In genomic region chr11:78869205-78869604, GRCm38 (mm10) we compare ENCODE assay signal across 11 mouse cellular contexts. TPM values are rescaled to one million over a fixed set of nuclear protein-coding genes. Genes with fewer than 3 reads are reported as not detected.
DNase-seq lines count a peak whose midpoint lies in the region; ATAC-seq and TF ChIP-seq lines count a peak whose summit lies in the region.
"Not testable (repeated sequence)": the region's sequence is repeated elsewhere in the genome, so short reads cannot be mapped to it uniquely, and the experiment has no call there.
"Had no signal": no experiment of that assay in that cellular context is flagged by ENCODE, and none has a peak within 500 bp of the region (broad histone marks: within the 10 kb centered on the region; RNA-seq: fewer than 3 reads in every experiment).

No protein-coding gene starts in this region.

- not testable (repeated sequence) for H3K9ac ChIP-seq in CH12.LX (ENCODE audit: insufficient read depth, low read depth); MEL (ENCODE audit: control insufficient read depth, low read depth, low read length, poor library complexity, severe bottlenecking); heart, adult 2 months (ENCODE audit: low read depth, low read length); liver, embryonic 14.5 days (replicated peaks); midbrain, embryonic 11.5 days (ENCODE audit: low read length)

- TF ChIP-seq CTCF in CH12.LX (conservative IDR thresholded peaks at IDR 0.05 in 1 of 2, IDR thresholded peaks at IDR 0.05 in 1 of 2; ENCODE audit: low read depth in 2 of 2, low read length in 2 of 2) (peak in 1 of 2 experiments; percentile 36; a peak in 2 of 4 replicates), MEL (IDR thresholded peaks at IDR 0.05 in 2 of 3, conservative IDR thresholded peaks at IDR 0.05 in 1 of 3; ENCODE audit: control insufficient read depth in 1 of 3, insufficient read depth in 1 of 3, low read depth in 2 of 3, low read length in 3 of 3, poor library complexity in 1 of 3, severe bottlenecking in 1 of 3) (peak in 2 of 3 experiments; percentile 28 to 35; a peak in 3 of 6 replicates)
- peak; percentile 18 for TF ChIP-seq CTCF in heart, adult 2 months (IDR thresholded peaks at IDR 0.05)
- peak; percentile 50 for TF ChIP-seq CTCF in layer of hippocampus, adult 2 months (conservative IDR thresholded peaks at IDR 0.05)
- peak; percentile 17; the same call in 1 of the 2 replicates for TF ChIP-seq CTCF in liver, embryonic 14.5 days (IDR thresholded peaks at IDR 0.05; ENCODE audit: low read depth)

- not testable (repeated sequence) for H3K4me2 ChIP-seq in CH12.LX (ENCODE audit: insufficient read depth, low read depth, poor library complexity, severe bottlenecking); liver, embryonic 14.5 days (ENCODE audit: low read depth); midbrain, embryonic 11.5 days

- not testable (repeated sequence) for H3K79me2 ChIP-seq in CH12.LX (replicated peaks; ENCODE audit: control insufficient read depth, extremely low read depth, insufficient read depth, poor library complexity, severe bottlenecking); MEL (ENCODE audit: control insufficient read depth, insufficient read depth, low read length, poor library complexity); heart, adult 2 months (replicated peaks; ENCODE audit: control insufficient read depth, insufficient read depth, low read length)

- not testable (repeated sequence) for ATAC-seq in liver, embryonic 14.5 days (ENCODE audit: insufficient read depth); midbrain, embryonic 11.5 days (ENCODE audit: low FRiP score)

- H3K9me3 ChIP-seq in CH12.LX (replicated peaks; ENCODE audit: low read length); MEL (replicated peaks; ENCODE audit: insufficient read depth, low read length); liver, embryonic 14.5 days (ENCODE audit: control insufficient read depth, low read length); midbrain, embryonic 11.5 days (ENCODE audit: control insufficient read depth, low read length): not testable (repeated sequence)

- not testable (repeated sequence) for H3K27ac ChIP-seq in CH12.LX (ENCODE audit: insufficient read depth, low read depth); MEL (ENCODE audit: control insufficient read depth, low read depth, low read length); heart, adult 2 months; layer of hippocampus, adult 2 months; liver, embryonic 14.5 days; midbrain, embryonic 11.5 days (ENCODE audit: low read depth, low read length)

- TF ChIP-seq POLR2A in CH12.LX (IDR thresholded peaks at IDR 0.05; ENCODE audit: low read depth, low read length); MEL (IDR thresholded peaks at IDR 0.05; ENCODE audit: control insufficient read depth in 1 of 2, insufficient read depth in 1 of 2, low read depth in 1 of 2, low read length in 2 of 2, poor library complexity in 1 of 2); heart, adult 2 months (IDR thresholded peaks at IDR 0.05; ENCODE audit: insufficient read depth, low read depth, low read length): not testable (repeated sequence)

- intact Hi-C loops in heart, adult 2 months (cut with DNase I) = not testable (repeated sequence)

- not testable (repeated sequence) for TF ChIP-seq EP300 in CH12.LX (IDR thresholded peaks at IDR 0.05; ENCODE audit: low read length); MEL (IDR thresholded peaks at IDR 0.05; ENCODE audit: low read depth in 1 of 2, low read length in 2 of 2); heart, adult 2 months (IDR thresholded peaks at IDR 0.05; ENCODE audit: insufficient read depth, low read depth, low read length); liver, embryonic 14.5 days (IDR thresholded peaks at IDR 0.05; ENCODE audit: low read depth)

- in situ Hi-C loops in CH12.LX (cut with MboI; ENCODE audit: low pct_ligation_motif_present, low pct_unique_long_range_greater_than_20kb, low sequenced_read_pairs) = not testable (repeated sequence)

- 95% methylated on average over 8 of the region's 8 CpGs for WGBS in heart, adult 2 months
- WGBS in liver, embryonic 14.5 days (ENCODE audit: insufficient replicate concordance) = 82% methylated on average over 8 of the region's 8 CpGs
- WGBS in midbrain, embryonic 11.5 days = 94% methylated on average over 8 of the region's 8 CpGs

- peaks cover 3 to 13% of the 10 kb centered on the region in 2 experiments; a peak in 2 of 4 replicates for H3K4me1 ChIP-seq in CH12.LX (ENCODE audit: control insufficient read depth in 1 of 2, insufficient read depth in 2 of 2)
- not testable (repeated sequence) for H3K4me1 ChIP-seq in MEL (ENCODE audit: control insufficient read depth in 1 of 2, insufficient read depth in 2 of 2, low read length in 2 of 2); heart, adult 2 months (ENCODE audit: control insufficient read depth, insufficient read depth, low read length); liver, embryonic 14.5 days (replicated peaks; ENCODE audit: control insufficient read depth in 2 of 2, insufficient read depth in 2 of 2, low read length in 1 of 2); midbrain, embryonic 11.5 days (ENCODE audit: control insufficient read depth, insufficient read depth, low read length)

- not testable (repeated sequence) for H3K27me3 ChIP-seq in CH12.LX (replicated peaks); MEL (ENCODE audit: control insufficient read depth in 1 of 2, insufficient read depth in 2 of 2, low read length in 2 of 2); heart, adult 2 months (ENCODE audit: control insufficient read depth, insufficient read depth, low read length); liver, embryonic 14.5 days (ENCODE audit: control insufficient read depth, insufficient read depth, low read length); midbrain, embryonic 11.5 days (ENCODE audit: control insufficient read depth, insufficient read depth, low read length)

- H3K36me3 ChIP-seq in CH12.LX (replicated peaks in 1 of 2; ENCODE audit: control insufficient read depth in 1 of 2, insufficient read depth in 1 of 2, low read length in 1 of 2); MEL (ENCODE audit: control insufficient read depth in 1 of 2, insufficient read depth in 2 of 2, low read length in 2 of 2); heart, adult 2 months (ENCODE audit: control insufficient read depth, insufficient read depth, low read length); liver, embryonic 14.5 days (replicated peaks; ENCODE audit: control insufficient read depth, insufficient read depth, low read depth); midbrain, embryonic 11.5 days (ENCODE audit: control insufficient read depth, insufficient read depth, low read length): not testable (repeated sequence)

- peak; percentile 9 for TF ChIP-seq RAD21 in CH12.LX (IDR thresholded peaks at IDR 0.05; ENCODE audit: low read depth, low read length)
- peak; percentile 23 for TF ChIP-seq RAD21 in MEL (IDR thresholded peaks at IDR 0.05; ENCODE audit: low read depth, low read length)

- dilution Hi-C loops in CH12.LX (cut with MboI; ENCODE audit: extremely low pct_ligation_motif_present, extremely low pct_unique_long_range_greater_than_20kb, low sequenced_read_pairs) = not testable (repeated sequence)

- not testable (repeated sequence) for DNase-seq in CH12.LX (ENCODE audit: extremely low read depth); MEL (ENCODE audit: low read depth, low spot score); heart, adult 2 months; layer of hippocampus, adult 2 months (ENCODE audit: low spot score in 2 of 2); liver, embryonic 14.5 days (ENCODE audit: low read depth in 3 of 3, low spot score in 3 of 3)
- DNase-seq in ES-CJ7 (ENCODE audit: low read depth, low spot score) (peak; percentile 37), R1 (ENCODE audit: low read depth, low spot score) (peak; percentile 59)
- peak; percentile 4 for DNase-seq in midbrain, embryonic 11.5 days (ENCODE audit: low spot score, missing footprints)

- H3K4me3 ChIP-seq in CH12.LX (replicated peaks in 1 of 3; ENCODE audit: low read depth in 2 of 3, low read length in 2 of 3, poor library complexity in 1 of 3); MEL (ENCODE audit: control insufficient read depth in 1 of 2, insufficient read depth in 1 of 2, low read depth in 2 of 2, low read length in 2 of 2); heart, adult 2 months; layer of hippocampus, adult 2 months; liver, embryonic 14.5 days (ENCODE audit: insufficient read depth in 1 of 2, low read depth in 2 of 2, low read length in 2 of 2); midbrain, embryonic 11.5 days (ENCODE audit: low read depth, low read length): not testable (repeated sequence)

RNA-seq across cellular contexts. Expression of gene Lyrm9, which starts 42.8 kb away (rescaled TPM):
- 34.9 and 35.3 TPM in 2 replicates for total RNA-seq in CH12.LX (2012; rRNA removed)
- 22.0 and 28.0 TPM in 2 replicates for total RNA-seq in CH12.LX (2014; rRNA removed)
- 36.2 and 49.4 TPM in 2 replicates for polyA plus RNA-seq in CH12.LX (2012; ENCODE audit: insufficient read length, low read depth)
- total RNA-seq in MEL (2012; rRNA removed) = 31.6 and 37.5 TPM in 2 replicates
- 10 to 100 TPM in 1 of 2 experiments, not detected in 1; 48.6 TPM for polyA plus RNA-seq in MEL (2012; ENCODE audit: insufficient read depth in 1 of 2, insufficient read length in 2 of 2, low read depth in 1 of 2, low replicate concordance in 2 of 2, missing spikeins in 1 of 2)
- total RNA-seq in heart, adult 2 months (2021) = 10 to 100 TPM; 35.4 to 37.1 TPM
- 40.4 and 45.3 TPM in 2 replicates for polyA plus RNA-seq in heart, adult 2 months (2012; rRNA removed)
- total RNA-seq in layer of hippocampus, adult 2 months (2021) = 10 to 100 TPM; 20.6 to 22.0 TPM
- polyA plus RNA-seq in liver, embryonic 14.5 days (2012; rRNA removed) = 3.8 and 12.4 TPM in 2 replicates
- polyA plus RNA-seq in liver, embryonic 14.5 days (2014; fragmentation: Nextera tagmentation; extraction: Ambion mirVana) = 18.1 and 20.4 TPM in 2 replicates
- polyA plus RNA-seq in midbrain, embryonic 11.5 days (2014; fragmentation: Nextera tagmentation; extraction: Ambion mirVana) = 15.4 and 15.9 TPM in 2 replicates

RNA-seq across cellular contexts. Expression of gene Nos2, which starts 51.4 kb away (rescaled TPM):
- total RNA-seq in CH12.LX (2012; rRNA removed) (0.80 and 3.4 TPM in 2 replicates), CH12.LX (2014; rRNA removed) (1.3 and 1.6 TPM in 2 replicates), MEL (2012; rRNA removed) (not detected in 2 replicates)
- polyA plus RNA-seq in CH12.LX (2012; ENCODE audit: insufficient read length, low read depth) (1.8 and 2.0 TPM in 2 replicates), MEL (2012; ENCODE audit: insufficient read depth in 1 of 2, insufficient read length in 2 of 2, low read depth in 1 of 2, low replicate concordance in 2 of 2, missing spikeins in 1 of 2) (not detected)
- 1 to 10 TPM; 5.0 to 5.7 TPM for total RNA-seq in heart, adult 2 months (2021)
- 8.3 TPM in 2 replicates for polyA plus RNA-seq in heart, adult 2 months (2012; rRNA removed)
- under 1 TPM; 0.20 to 0.64 TPM for total RNA-seq in layer of hippocampus, adult 2 months (2021)
- polyA plus RNA-seq in liver, embryonic 14.5 days (2012; rRNA removed) = 0.02 TPM in 2 replicates
- polyA plus RNA-seq in liver, embryonic 14.5 days (2014; fragmentation: Nextera tagmentation; extraction: Ambion mirVana) = 0.04 TPM in 1 of 2 replicates, not detected in the other
- 0.64 and 0.69 TPM in 2 replicates for polyA plus RNA-seq in midbrain, embryonic 11.5 days (2014; fragmentation: Nextera tagmentation; extraction: Ambion mirVana)
- total RNA-seq: G1E had no signal
- polyA plus RNA-seq: activated CD4-positive, CD25-positive, alpha-beta regulatory T cell, adult 4 months; CD4-positive, CD25-positive, alpha-beta regulatory T cell, adult 4 months; G1E had no signal
